Mouse (Mus musculus) layer of hippocampus, postnatal 14 days (tissue): Measurements from ENCODE around the gene Sppl3. TPM values are rescaled to one million over a fixed set of nuclear protein-coding genes. Genes with fewer than 3 reads are reported as not detected.

Source experiments
- DNase-seq, 2 experiments: peaks; one replicate each; pipeline ENCODE4 v3.0.0; 2021 to 2022; ENCODE audit warnings: low spot score in 2 of 2, mixed read lengths in 1 of 2
- total RNA-seq, 2 experiments: library from RNA; stranded (reverse); gene quantifications; 2 replicates each; pipeline ENCODE4 v1.2.3; 2021

Sppl3 gene
- total RNA-seq, 2 experiments from 2014 or later = 89.6 to 90.5 TPM

- no peak for DNase-seq
These were observed 136.5 kb downstream of the Sppl3 start for GRCm38 (mm10) chr5:115147388-115147787.

- no peak for DNase-seq
These were observed 137.4 kb downstream of the Sppl3 start for GRCm38 (mm10) chr5:115148378-115148777.

Other genes with a start within 250 kb of the Sppl3 start
- gene Ankrd13a, start 236.5 kb upstream of the Sppl3 start, total RNA-seq = 10 to 100 TPM; 41.7 to 42.3 TPM
- 10 to 100 TPM; 41.1 to 48.5 TPM for gene Git2, start 235.6 kb upstream of the Sppl3 start, total RNA-seq
- 100 to 1,000 TPM; 148 to 161 TPM for gene 1500011B03Rik, start 187.7 kb upstream of the Sppl3 start, total RNA-seq
- not detected for gene 4930519G04Rik, start 157.5 kb upstream of the Sppl3 start, total RNA-seq
- gene Gm9936, start 152.5 kb upstream of the Sppl3 start, total RNA-seq = under 1 TPM; 0.88 to 0.97 TPM
- 1 to 10 TPM in 1 of 2 experiments, under 1 TPM in 1; 0.64 to 1.4 TPM for gene Oasl2, start 114.2 kb upstream of the Sppl3 start, total RNA-seq
- gene Oasl1, start 87.9 kb upstream of the Sppl3 start, total RNA-seq = not detected
- 100 to 1,000 TPM; 187 to 201 TPM for gene 2210016L21Rik, start 69.0 kb upstream of the Sppl3 start, total RNA-seq
- gene Hnf1a, start 40.0 kb upstream of the Sppl3 start, total RNA-seq = not detected
- gene Gm10401, start 87.2 kb downstream of the Sppl3 start, total RNA-seq = not detected
- gene Acads, start 108.2 kb downstream of the Sppl3 start, total RNA-seq = 1 to 10 TPM; 8.5 to 9.9 TPM
- 10 to 100 TPM; 31.1 to 32.2 TPM for gene Unc119b, start 123.8 kb downstream of the Sppl3 start, total RNA-seq
- 10 to 100 TPM; 78.9 to 87.5 TPM for gene Mlec, start 147.0 kb downstream of the Sppl3 start, total RNA-seq
- gene Cabp1, start 183.2 kb downstream of the Sppl3 start, total RNA-seq = 100 to 1,000 TPM; 107 to 115 TPM
- 10 to 100 TPM; 68.7 to 72.8 TPM for gene Pop5, start 224.7 kb downstream of the Sppl3 start, total RNA-seq